Mouse (Mus musculus): ENCODE results near the gene Optn.

DNA sequence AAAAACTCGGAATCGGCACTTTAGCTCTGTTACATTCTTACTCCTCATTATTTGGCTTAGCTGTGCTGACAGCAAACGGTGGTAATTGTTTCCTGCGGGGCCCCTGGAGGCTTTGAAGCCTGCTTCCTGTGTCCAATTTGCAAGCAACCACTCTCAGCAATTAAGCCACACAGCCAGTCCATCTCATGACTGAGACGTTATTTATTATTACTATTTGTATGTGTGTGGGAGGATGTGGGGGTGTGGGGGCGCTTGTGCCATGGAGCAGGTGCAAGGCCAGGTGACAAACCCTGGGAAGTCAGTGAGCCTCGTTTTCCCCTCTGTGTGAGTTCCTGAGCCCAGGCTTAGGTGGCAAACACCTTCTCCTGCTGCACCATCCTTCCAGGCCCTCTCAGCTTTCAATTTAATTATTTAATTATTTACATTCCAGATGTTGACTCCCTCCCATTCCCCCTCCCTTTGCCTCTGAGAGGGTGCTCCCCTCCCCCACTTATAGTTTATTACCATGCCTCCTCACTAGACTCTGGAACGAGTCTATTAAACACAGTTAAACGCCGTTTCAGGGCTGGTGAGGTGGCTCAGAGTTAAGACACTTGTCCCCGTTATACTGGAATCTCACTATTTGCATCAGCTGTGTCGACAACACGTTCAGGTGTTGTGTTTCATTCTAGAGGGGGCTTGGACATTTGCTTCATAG is 18.4 kb downstream of the Optn start:
- TF ChIP-seq TAL1 (IDR thresholded peaks at IDR 0.05; ENCODE audit: low read length) (no peak), GATA1 (IDR thresholded peaks at IDR 0.05; ENCODE audit: low read length) (no peak)

Data from erythroblast, embryonic 14.5 days (primary cell).